8 mouse cellular contexts compared by ENCODE assay signal in genomic region chr11:82389396-82390291, GRCm38 (mm10). TPM values are rescaled to one million over a fixed set of nuclear protein-coding genes. Genes with fewer than 3 reads are reported as not detected.
DNase-seq lines count a peak whose midpoint lies in the region; ATAC-seq lines count a peak whose summit lies in the region.

No protein-coding gene starts in this region.

- 2% methylated on average over 69 of the region's 69 CpGs for WGBS in kidney, embryonic 15.5 days
- 2% methylated on average over 61 of the region's 69 CpGs for WGBS in intestine, embryonic 14.5 days
- WGBS in midbrain, embryonic 13.5 days, result 1% methylated on average over 68 of the region's 69 CpGs

- peak; percentile 31; the same call in 1 of the 2 replicates for ATAC-seq in kidney, embryonic 15.5 days (replicated peaks; ENCODE audit: low FRiP score)
- ATAC-seq in intestine, embryonic 14.5 days (replicated peaks; ENCODE audit: low FRiP score, low TSS enrichment, low read depth), result no peak
- ATAC-seq in midbrain, embryonic 13.5 days, result peak; percentile 69

- peak overlapping the region; percentile 46 for H3K9ac ChIP-seq in kidney, embryonic 15.5 days
- peak overlapping the region; percentile 44 for H3K9ac ChIP-seq in intestine, embryonic 14.5 days (ENCODE audit: low read length)
- peak overlapping the region; percentile 76 for H3K9ac ChIP-seq in midbrain, embryonic 13.5 days (replicated peaks)

- H3K27ac ChIP-seq in kidney, embryonic 15.5 days, result no peak overlapping the region
- H3K27ac ChIP-seq in intestine, embryonic 14.5 days (ENCODE audit: low read depth), result no peak overlapping the region
- no peak overlapping the region for H3K27ac ChIP-seq in midbrain, embryonic 13.5 days

- peak overlapping the region; percentile 95 for H3K4me2 ChIP-seq in kidney, embryonic 15.5 days
- peak overlapping the region; percentile 89 for H3K4me2 ChIP-seq in intestine, embryonic 14.5 days (ENCODE audit: low read length)
- H3K4me2 ChIP-seq in midbrain, embryonic 13.5 days (replicated peaks), result peak overlapping the region; percentile 98

- peaks cover 37% of the 10 kb centered on the region for H3K4me1 ChIP-seq in kidney, embryonic 15.5 days
- H3K4me1 ChIP-seq in intestine, embryonic 14.5 days (replicated peaks; ENCODE audit: control insufficient read depth, insufficient read depth, low read length), result peaks cover 13% of the 10 kb centered on the region
- H3K4me1 ChIP-seq in midbrain, embryonic 13.5 days (replicated peaks), result peaks cover 40% of the 10 kb centered on the region

- H3K36me3 ChIP-seq in kidney, embryonic 15.5 days, result no peaks in the 10 kb centered on the region
- H3K36me3 ChIP-seq in intestine, embryonic 14.5 days (ENCODE audit: control insufficient read depth, insufficient read depth, low read length), result no peaks in the 10 kb centered on the region
- no peaks in the 10 kb centered on the region for H3K36me3 ChIP-seq in midbrain, embryonic 13.5 days

- no peaks in the 10 kb centered on the region for H3K9me3 ChIP-seq in kidney, embryonic 15.5 days (replicated peaks)
- H3K9me3 ChIP-seq in intestine, embryonic 14.5 days (ENCODE audit: control insufficient read depth, low read length), result no peaks in the 10 kb centered on the region
- no peaks in the 10 kb centered on the region for H3K9me3 ChIP-seq in midbrain, embryonic 13.5 days

- no peak for DNase-seq in kidney, adult 8-10 months
- DNase-seq in ZHBTc4 (ENCODE audit: low read depth, low spot score) (peak; percentile 38), MN1 (ENCODE audit: low spot score) (no peak)
- DNase-seq in embryo, embryonic 9.5 days (ENCODE audit: extremely low spot score), result peak; percentile 69
- DNase-seq in intestine, embryonic 14.5 days (ENCODE audit: low spot score), result peak; percentile 55
- no peak for DNase-seq in urinary bladder, adult 2 months (ENCODE audit: low spot score)

- H3K27me3 ChIP-seq in kidney, embryonic 15.5 days, result peaks cover 98% of the 10 kb centered on the region
- peaks cover 80% of the 10 kb centered on the region for H3K27me3 ChIP-seq in intestine, embryonic 14.5 days (replicated peaks; ENCODE audit: control insufficient read depth, insufficient read depth, low read length)
- peaks cover 60% of the 10 kb centered on the region for H3K27me3 ChIP-seq in midbrain, embryonic 13.5 days

- peak overlapping the region; percentile 57 for H3K4me3 ChIP-seq in kidney, embryonic 15.5 days (replicated peaks)
- peak overlapping the region; percentile 39 for H3K4me3 ChIP-seq in intestine, embryonic 14.5 days (ENCODE audit: low read depth, low read length)
- peak overlapping the region; percentile 70 for H3K4me3 ChIP-seq in midbrain, embryonic 13.5 days (replicated peaks)

RNA-seq across cellular contexts. Expression of gene Tmem132e, which starts 0.9 kb away (rescaled TPM):
- 0.18 and 0.40 TPM in 2 replicates for polyA plus RNA-seq in kidney, embryonic 15.5 days (2015; fragmentation: Nextera tagmentation; extraction: Ambion mirVana)
- 1.3 TPM in 2 replicates for polyA plus RNA-seq in intestine, embryonic 14.5 days (2014; fragmentation: Nextera tagmentation; extraction: Ambion mirVana)
- 1.2 and 1.4 TPM in 2 replicates for polyA plus RNA-seq in midbrain, embryonic 13.5 days (2015; fragmentation: Nextera tagmentation; extraction: Ambion mirVana)
- 1.8 TPM in 2 replicates for polyA plus RNA-seq in urinary bladder, adult 2 months (2012; rRNA removed)

Comparison
In these comparisons a context has a peak if more than half of its experiments do, and no peak if none do; other contexts are left out.
1. DNase-seq: peak in ZHBTc4 (single experiment), embryo, embryonic 9.5 days (single experiment) and intestine, embryonic 14.5 days (single experiment); none in kidney, adult 8-10 months (0 of 2), MN1 (single experiment) and urinary bladder, adult 2 months (single experiment).
2. Peak in every context shown above with its lines, with median percentiles within 50 percentile points of each other: H3K4me2 ChIP-seq, H3K4me3 ChIP-seq and H3K9ac ChIP-seq.